Mouse (Mus musculus) liver, embryonic 14.5 days (tissue): ENCODE measurements around the gene Plekhg2. TPM values are rescaled to one million over a fixed set of nuclear protein-coding genes. Genes with fewer than 3 reads are reported as not detected.

Experiments
- ATAC-seq: fragments of 200-750 bp; cut with Nextera tagmentation; 2 replicates; pipeline ENCODE4 v1.8.0; 2017; ENCODE audit warnings: moderate number of reproducible peaks, mild to moderate bottlenecking, moderate library complexity; ENCODE audit not compliant: insufficient read depth
- DNase-seq, 3 experiments: peaks; one replicate each; pipeline ENCODE4 v3.0.0-alpha.2; 2012 to 2013; ENCODE audit warnings: low read depth in 3 of 3, low spot score in 3 of 3
- H3K27ac ChIP-seq: fragments of 300-500 bp; sonication (generic); 2 replicates; pipeline ENCODE4 v1.5.1; 2014; ENCODE audit warnings: moderate library complexity, mild to moderate bottlenecking, control low read depth, inconsistent platforms
- H3K27me3 ChIP-seq: fragments of 300-500 bp; sonication (generic); 2 replicates; pipeline ENCODE4 v1.6.1; 2014; ENCODE audit warnings: mild to moderate bottlenecking, low read length, moderate library complexity; ENCODE audit not compliant: control insufficient read depth, insufficient read depth
- H3K36me3 ChIP-seq: fragments of 300-500 bp; sonication (generic); replicated peaks from 2 replicates; pipeline ENCODE4 v1.6.1; 2014; ENCODE audit warnings: low read depth; ENCODE audit not compliant: control insufficient read depth, insufficient read depth
- H3K4me1 ChIP-seq, 2 experiments: fragments of 200-500 bp in 1 of 2; fragments of 300-500 bp in 1 of 2; sonication (generic) in 1 of 2; replicated peaks; 2 replicates each; pipeline ENCODE4 v1.6.1; 2012 to 2014; ENCODE audit warnings: antibody characterized with exemption in 1 of 2, inconsistent platforms in 1 of 2, low read length in 1 of 2; ENCODE audit not compliant: control insufficient read depth in 2 of 2, insufficient read depth in 2 of 2
- H3K4me2 ChIP-seq: fragments of 300-500 bp; sonication (generic); 2 replicates; pipeline ENCODE4 v1.6.1; 2014; ENCODE audit warnings: low read depth, mild to moderate bottlenecking, control low read depth, moderate library complexity
- H3K4me3 ChIP-seq, 2 experiments: fragments of 200-500 bp in 1 of 2; fragments of 300-500 bp in 1 of 2; sonication (generic) in 1 of 2; 2 replicates each; pipeline ENCODE4 v1.5.1; 2012 to 2014; ENCODE audit warnings: low read depth in 2 of 2, low read length in 2 of 2, mild to moderate bottlenecking in 2 of 2, control low read depth in 1 of 2, inconsistent platforms in 1 of 2, moderate library complexity in 1 of 2; ENCODE audit not compliant: insufficient read depth in 1 of 2
- H3K9ac ChIP-seq: fragments of 300-500 bp; sonication (generic); replicated peaks from 2 replicates; pipeline ENCODE4 v1.6.1; 2014; ENCODE audit warnings: mild to moderate bottlenecking, control low read depth, moderate library complexity
- H3K9me3 ChIP-seq: fragments of 300-500 bp; sonication (generic); 2 replicates; pipeline ENCODE4 v1.6.1; 2016; ENCODE audit warnings: low read length, mixed read lengths; ENCODE audit not compliant: control insufficient read depth
- CTCF ChIP-seq: IDR thresholded peaks from 2 replicates; pipeline ENCODE4 v1.5.1; 2016; ENCODE audit warnings: antibody characterized with exemption, low read depth, control low read depth
- EP300 ChIP-seq: IDR thresholded peaks from 2 replicates; pipeline ENCODE4 v1.6.1; 2016; ENCODE audit warnings: antibody characterized with exemption, low read depth
- WGBS: fragments of 180-500 bp; shearing (Covaris S2); extraction: QIAGEN DNeasy Blood & Tissue Kit; methylation state at CpG from one replicate; pipeline ENCODE4 v1.1.7; 2014; ENCODE audit not compliant: insufficient replicate concordance; 5-methylcytosine and 5-hydroxymethylcytosine counted together
- polyA plus RNA-seq, 2 experiments: library from polyadenylated mRNA; depleted of rRNA in 1 of 2; stranded (reverse) in 1 of 2; unstranded in 1 of 2; fragments of >200 nt; fragmentation: Nextera tagmentation in 1 of 2; extraction: Ambion mirVana in 1 of 2; gene quantifications; 2 replicates each; pipeline versions ENCODE4 v1.2.1 to v1.2.3; 2012 to 2014

The Plekhg2 gene
- polyA plus RNA-seq, 2 experiments: 3.2 to 3.4 TPM

DNA sequence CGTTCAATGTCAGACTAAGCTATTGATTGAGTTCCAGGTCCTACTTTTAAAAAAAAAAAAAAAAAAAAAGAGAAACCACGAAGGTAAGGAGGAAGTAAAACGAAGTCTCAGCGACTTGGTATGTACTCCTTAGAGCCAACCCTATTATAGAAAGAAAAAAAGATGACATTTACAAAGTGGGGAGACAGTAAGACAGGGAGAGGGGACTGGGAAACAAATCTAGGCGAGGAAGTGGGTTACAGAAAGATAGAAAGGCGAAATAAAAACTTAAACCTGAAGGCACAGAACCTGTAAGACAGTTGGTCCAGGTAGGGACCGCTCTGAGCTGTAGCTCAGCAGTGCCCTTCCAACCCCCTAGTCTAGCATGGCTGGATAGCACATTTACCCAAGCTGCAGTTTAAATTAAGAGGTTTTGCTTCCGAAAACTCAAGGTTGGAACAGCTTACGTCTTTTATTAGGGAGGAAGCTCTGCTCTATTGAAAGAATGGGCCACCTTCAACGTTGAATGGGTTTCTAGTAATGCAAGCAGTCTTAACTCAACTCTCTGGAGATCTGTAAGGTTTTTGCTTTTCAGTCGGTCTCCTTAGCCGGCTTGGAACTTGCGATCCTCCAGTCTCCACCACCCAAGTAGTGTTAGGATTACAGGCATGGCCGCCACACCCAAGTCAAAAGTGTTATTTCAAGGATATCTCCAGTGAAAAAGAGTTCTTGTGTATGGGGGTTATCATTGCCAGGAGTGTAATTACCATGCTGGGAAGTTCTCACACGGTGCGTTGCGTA is 8.0 kb upstream of the Plekhg2 start, which contains the start of gene Zfp36:
Zfp36 (minus strand) TSS at position 17 of the 780 bp plus-strand sequence.
- no peak for DNase-seq
- H3K9ac ChIP-seq: peak within 1 kb of the TSS; percentile 81
- no peak for TF ChIP-seq CTCF
- TF ChIP-seq EP300: no peak
- peak within 1 kb of the TSS; percentile 65 to 73 for H3K4me3 ChIP-seq
- no peak for ATAC-seq
- peaks cover 60 to 66% of the 10 kb centered on the region in 2 experiments for H3K4me1 ChIP-seq
- no peaks in the 10 kb centered on the region for H3K9me3 ChIP-seq
- 25% methylated on average over 17 of the region's 17 CpGs for WGBS
- peak within 1 kb of the TSS; percentile 97 for H3K4me2 ChIP-seq
- H3K36me3 ChIP-seq: no peaks in the 10 kb centered on the region
- no peaks in the 10 kb centered on the region for H3K27me3 ChIP-seq
- H3K27ac ChIP-seq: peak within 1 kb of the TSS; percentile 91

DNA sequence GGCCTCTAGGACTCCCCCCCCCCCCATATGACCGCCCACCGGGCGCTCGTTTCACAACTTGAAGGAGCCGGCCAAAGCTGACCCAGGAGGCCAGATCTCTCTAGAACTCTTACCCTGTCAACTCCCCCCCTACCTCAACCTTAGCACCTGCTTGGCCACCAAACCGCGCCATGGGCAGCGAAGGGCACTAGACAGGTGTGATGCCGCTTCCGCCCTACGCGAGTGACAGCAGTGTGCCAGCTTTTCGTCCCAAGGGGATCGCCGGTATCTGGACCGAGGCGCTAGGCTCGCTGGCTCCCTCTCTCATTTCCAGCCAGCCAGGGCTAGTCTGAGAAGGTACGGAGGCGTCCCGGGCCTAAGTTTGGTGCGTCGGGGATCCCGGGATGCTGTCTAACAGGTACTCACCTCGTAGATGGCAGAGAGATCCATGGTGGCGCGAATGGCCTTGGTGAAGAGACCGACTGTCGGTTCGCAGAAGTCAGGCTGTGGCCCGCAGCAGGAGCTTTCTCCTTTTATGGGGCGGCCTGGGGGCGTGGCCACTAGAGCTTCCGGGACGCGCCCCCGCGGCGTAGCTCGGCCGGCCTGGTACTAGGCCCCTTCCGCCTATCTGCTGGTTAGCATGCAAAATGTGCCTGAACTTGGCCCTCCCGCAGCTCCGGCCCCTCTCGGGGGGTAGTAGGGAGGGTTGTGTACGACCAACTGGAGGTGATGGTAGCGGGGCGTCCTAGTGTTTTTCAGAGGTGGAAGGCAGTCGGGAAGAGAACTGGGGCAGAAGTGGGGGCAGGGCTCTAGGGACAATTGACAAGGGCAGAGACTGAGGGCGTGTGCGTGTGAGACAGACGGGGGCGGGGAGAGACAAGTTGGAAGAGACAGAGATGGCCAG is 6.6 kb upstream of the Plekhg2 start:
- peak; percentile 21; the same call in 1 of the 2 replicates for TF ChIP-seq CTCF
- TF ChIP-seq EP300: peak; percentile 4; the same call in 1 of the 2 replicates
- no peaks in the 10 kb centered on the region for H3K36me3 ChIP-seq
- H3K4me3 ChIP-seq: peak overlapping the region; percentile 65 to 73
- DNase-seq (peak in 2 of 3 experiments; percentile 80 to 89), ATAC-seq (peak; percentile 68)
- peak overlapping the region; percentile 97 for H3K4me2 ChIP-seq
- under 1% methylated on average over 53 of the region's 53 CpGs for WGBS
- H3K4me1 ChIP-seq: peaks cover 62 to 66% of the 10 kb centered on the region in 2 experiments
- H3K27ac ChIP-seq: peak overlapping the region; percentile 91
- peak overlapping the region; percentile 81 for H3K9ac ChIP-seq
- H3K9me3 ChIP-seq: no peaks in the 10 kb centered on the region
- H3K27me3 ChIP-seq: no peaks in the 10 kb centered on the region

DNA sequence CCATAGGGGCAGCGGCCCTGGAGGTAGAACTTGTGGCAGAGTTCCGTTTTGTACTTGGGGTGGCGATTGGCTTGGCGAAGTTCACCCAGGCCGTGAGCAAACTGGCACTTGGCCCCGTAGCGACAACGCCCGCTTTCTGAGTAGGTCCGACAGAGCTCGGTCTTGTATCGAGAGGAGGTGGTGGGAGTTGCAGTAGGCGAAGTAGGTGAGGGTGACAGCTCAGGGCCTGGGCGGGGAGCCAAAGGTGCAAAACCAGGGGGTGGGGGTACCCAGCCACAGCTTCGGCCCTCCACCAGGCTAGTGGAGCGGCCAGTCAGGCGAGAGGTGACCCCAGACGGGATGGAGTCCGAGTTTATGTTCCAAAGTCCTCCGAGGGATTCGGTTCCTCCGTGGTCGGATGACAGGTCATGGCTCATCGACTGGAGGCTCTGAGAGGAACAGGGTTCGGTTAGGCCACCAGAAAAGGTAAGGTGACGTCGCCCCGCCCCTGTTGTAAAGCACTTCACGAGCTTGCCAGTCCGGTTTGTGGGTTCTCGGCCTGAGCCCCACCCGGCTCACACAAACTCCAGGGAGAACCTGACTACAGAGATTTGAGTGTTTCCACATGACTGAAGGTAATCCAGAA is 5.8 kb upstream of the Plekhg2 start:
- peaks cover 57 to 60% of the 10 kb centered on the region in 2 experiments for H3K4me1 ChIP-seq
- H3K36me3 ChIP-seq: no peaks in the 10 kb centered on the region

DNA sequence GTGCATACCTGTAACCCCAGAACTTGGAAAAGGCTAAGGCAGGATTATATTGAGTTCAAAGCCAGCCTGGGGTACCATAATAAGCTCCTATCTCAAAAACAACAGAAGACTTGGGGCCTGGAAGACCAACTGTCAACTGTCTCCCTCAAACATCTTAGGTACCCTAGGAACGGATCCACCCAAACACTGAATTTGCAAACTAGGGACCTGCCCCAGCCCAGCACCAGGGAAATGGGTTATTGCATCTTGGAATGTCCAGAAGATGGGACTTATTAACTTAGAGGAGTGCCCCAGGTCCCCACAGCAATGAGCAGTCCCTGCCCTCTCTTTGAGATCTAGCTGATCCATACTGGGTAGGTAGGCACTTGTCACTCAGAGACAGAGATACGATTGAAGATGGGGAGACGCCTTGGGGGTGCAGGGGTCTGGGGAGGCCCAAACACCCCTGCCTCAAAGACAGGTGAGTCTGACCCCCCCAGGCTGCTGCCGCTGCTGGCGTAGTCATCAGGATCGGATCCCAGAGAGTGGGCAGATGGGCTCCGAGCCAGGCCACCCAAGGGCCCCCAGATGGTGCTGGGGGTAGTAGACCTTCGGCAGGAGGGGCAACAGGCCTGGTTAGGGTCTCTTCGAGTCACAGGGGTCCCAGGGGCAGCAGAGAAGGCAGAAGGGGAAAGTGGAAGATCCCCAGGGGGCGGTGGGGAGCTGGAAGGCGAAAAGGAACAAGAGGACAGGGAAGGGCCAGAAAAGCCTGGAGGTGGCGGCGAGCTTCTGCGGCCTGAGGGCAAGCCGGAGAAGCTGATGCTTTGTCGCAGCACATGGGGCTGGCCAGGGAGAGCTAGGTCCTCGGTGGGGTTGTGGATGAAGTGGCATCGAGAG is 5.0 kb upstream of the Plekhg2 start:
- no peaks in the 10 kb centered on the region for H3K36me3 ChIP-seq
- H3K4me3 ChIP-seq: peak overlapping the region; percentile 65 to 73
- peak overlapping the region; percentile 97 for H3K4me2 ChIP-seq
- no peaks in the 10 kb centered on the region for H3K9me3 ChIP-seq
- H3K27me3 ChIP-seq: no peaks in the 10 kb centered on the region
- peaks cover 52% of the 10 kb centered on the region in 2 experiments for H3K4me1 ChIP-seq
- ATAC-seq: no peak
- TF ChIP-seq EP300 (no peak), CTCF (no peak)
- H3K27ac ChIP-seq: peak overlapping the region; percentile 25; the same call in 1 of the 2 replicates
- WGBS: 60% methylated on average over 18 of the region's 18 CpGs
- H3K9ac ChIP-seq: peak overlapping the region; percentile 81
- no peak for DNase-seq

More for the DNA sequence above, 5.8 kb upstream of the Plekhg2 start:
- TF ChIP-seq EP300: no peak
- Histone ChIP-seq H3K27me3 (no peaks in the 10 kb centered on the region), H3K9me3 (no peaks in the 10 kb centered on the region), H3K4me2 (peak overlapping the region; percentile 97), H3K9ac (peak overlapping the region; percentile 81), H3K27ac (peak overlapping the region; percentile 91), H3K4me3 (peak overlapping the region; percentile 65 to 73)
- no peak for ATAC-seq
- no peak for DNase-seq
- WGBS: 22% methylated on average over 32 of the region's 32 CpGs
